Mouse (Mus musculus) liver, adult 2 months (tissue): ENCODE data around the gene Dnal1.

Source experiments
- CTCF ChIP-seq: fragments of 200-500 bp; IDR thresholded peaks from 2 replicates; pipeline ENCODE4 v1.5.1; 2011; ENCODE audit warnings: low read depth, low read length, control low read depth
- POLR2A ChIP-seq: fragments of 200-500 bp; IDR thresholded peaks from 2 replicates; pipeline ENCODE4 v1.6.1; 2011; ENCODE audit warnings: low read length, control low read depth; ENCODE audit not compliant: insufficient read depth; ENCODE audit errors: extremely low read depth

DNA sequence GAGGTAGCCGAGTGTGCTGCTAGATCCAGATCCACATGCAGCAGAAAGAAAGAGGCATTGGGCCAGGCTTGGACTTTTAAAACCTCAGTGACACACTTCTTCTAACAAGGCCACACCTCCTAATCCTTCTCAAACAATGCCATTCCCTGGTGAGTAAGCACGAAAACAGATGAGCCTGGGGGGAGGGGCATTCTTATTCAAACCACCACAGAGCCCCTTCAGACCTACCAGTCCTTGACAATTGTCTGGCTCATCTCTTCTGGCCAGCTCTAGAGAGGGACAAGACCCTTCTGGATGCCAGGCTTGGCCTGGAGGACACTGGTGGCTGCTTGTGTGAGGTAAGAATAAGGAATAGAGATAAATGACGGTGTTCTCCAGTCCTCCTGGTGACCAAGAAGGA is 72.4 kb downstream of the Dnal1 start:
- TF ChIP-seq CTCF (no peak), POLR2A (no peak)
